Comparison of ENCODE assay signal across 8 mouse cellular contexts in genomic region chr2:30106364-30106763, GRCm38 (mm10). TPM values are rescaled to one million over a fixed set of nuclear protein-coding genes. Genes with fewer than 3 reads are reported as not detected.
DNase-seq lines count a peak whose midpoint lies in the region; ATAC-seq and TF ChIP-seq lines count a peak whose summit lies in the region.

No protein-coding gene starts in this region.

- H3K9ac ChIP-seq in midbrain, postnatal 0 days (replicated peaks; ENCODE audit: low read length, poor library complexity, severe bottlenecking), result no peak overlapping the region

- H3K4me2 ChIP-seq in midbrain, postnatal 0 days (ENCODE audit: low read depth, low read length, poor library complexity, severe bottlenecking), result no peak overlapping the region

- intact Hi-C loops in heart, postnatal 10 days (cut with DNase I), result no loop called here

- H3K4me3 ChIP-seq in heart, embryonic 10.5 days, result no peak overlapping the region
- H3K4me3 ChIP-seq in bone marrow macrophage, adult 2 months (ENCODE audit: insufficient read depth, low read length), result no peak overlapping the region
- H3K4me3 ChIP-seq in midbrain, postnatal 0 days (ENCODE audit: low read depth, low read length), result no peak overlapping the region

- peaks cover 86% of the 10 kb centered on the region for H3K36me3 ChIP-seq in heart, embryonic 10.5 days
- peaks cover 84% of the 10 kb centered on the region for H3K36me3 ChIP-seq in midbrain, postnatal 0 days (ENCODE audit: insufficient read depth, low read length)

- no peak for ATAC-seq in midbrain, postnatal 0 days (ENCODE audit: low FRiP score)

- no peaks in the 10 kb centered on the region for H3K9me3 ChIP-seq in heart, embryonic 10.5 days
- no peaks in the 10 kb centered on the region for H3K9me3 ChIP-seq in midbrain, postnatal 0 days (ENCODE audit: low read length)

- DNase-seq in heart, postnatal 10 days, result peak; percentile 46 to 62
- DNase-seq in heart, embryonic 10.5 days (ENCODE audit: low spot score), result no peak
- peak; percentile 38 to 66 for DNase-seq in spleen, adult 18-20 months
- DNase-seq in spleen, adult 12 weeks (ENCODE audit: low spot score), result no peak
- peak; percentile 66 for DNase-seq in kidney, postnatal 14 days
- peak; percentile 24 for DNase-seq in midbrain, postnatal 0 days (ENCODE audit: low spot score)
- DNase-seq in frontal cortex, postnatal 10 days (ENCODE audit: low spot score in 2 of 2), result no peak

- peaks cover 11% of the 10 kb centered on the region; the same call in 1 of the 2 replicates for H3K4me1 ChIP-seq in heart, embryonic 10.5 days
- no peaks in the 10 kb centered on the region for H3K4me1 ChIP-seq in bone marrow macrophage, adult 2 months (ENCODE audit: control insufficient read depth, insufficient read depth, low read length)
- no peaks in the 10 kb centered on the region for H3K4me1 ChIP-seq in midbrain, postnatal 0 days (ENCODE audit: insufficient read depth, low read length)

- no peaks in the 10 kb centered on the region for H3K27me3 ChIP-seq in heart, embryonic 10.5 days (ENCODE audit: insufficient read depth, poor library complexity, severe bottlenecking)
- H3K27me3 ChIP-seq in midbrain, postnatal 0 days (ENCODE audit: insufficient read depth, low read length), result no peaks in the 10 kb centered on the region

- TF ChIP-seq POLR2A in bone marrow macrophage, adult 2 months (IDR thresholded peaks at IDR 0.05; ENCODE audit: borderline replicate concordance, low read depth, low read length), result no peak

- peak; percentile 56 for TF ChIP-seq CTCF in bone marrow macrophage, adult 2 months (IDR thresholded peaks at IDR 0.05; ENCODE audit: low read depth, low read length)
- peak; percentile 78 for TF ChIP-seq CTCF in midbrain, postnatal 0 days (IDR thresholded peaks at IDR 0.05)

- no peak overlapping the region for H3K27ac ChIP-seq in heart, embryonic 10.5 days
- no peak overlapping the region for H3K27ac ChIP-seq in bone marrow macrophage, adult 2 months (ENCODE audit: insufficient read depth, low read depth, low read length)
- H3K27ac ChIP-seq in midbrain, postnatal 0 days (ENCODE audit: low read depth, low read length), result no peak overlapping the region

RNA-seq across cellular contexts. Expression of gene Zdhhc12, which starts 12.9 kb away (rescaled TPM):
- 1 to 10 TPM; 7.5 to 7.8 TPM for total RNA-seq in heart, postnatal 10 days (2021)
- polyA plus RNA-seq in heart, embryonic 10.5 days (2016; fragmentation: Nextera tagmentation; extraction: Ambion mirVana), result 65.5 and 66.2 TPM in 2 replicates
- 23.7 and 28.2 TPM in 2 replicates for polyA plus RNA-seq in bone marrow macrophage, adult 2 months (2012; ENCODE audit: insufficient read depth, insufficient read length, missing spikeins)
- total RNA-seq in midbrain, postnatal 0 days (2014; rRNA removed), result 17.7 and 30.7 TPM in 2 replicates
- 23.8 and 28.9 TPM in 2 replicates for polyA plus RNA-seq in midbrain, postnatal 0 days (2015; fragmentation: Nextera tagmentation; extraction: Ambion mirVana)

RNA-seq across cellular contexts. Expression of gene Zer1, which starts 18.0 kb away (rescaled TPM):
- total RNA-seq in heart, postnatal 10 days (2021), result 10 to 100 TPM; 25.7 to 26.7 TPM
- 5.9 and 7.2 TPM in 2 replicates for polyA plus RNA-seq in heart, embryonic 10.5 days (2016; fragmentation: Nextera tagmentation; extraction: Ambion mirVana)
- polyA plus RNA-seq in bone marrow macrophage, adult 2 months (2012; ENCODE audit: insufficient read depth, insufficient read length, missing spikeins), result 22.8 and 26.8 TPM in 2 replicates
- 88.2 and 93.2 TPM in 2 replicates for total RNA-seq in midbrain, postnatal 0 days (2014; rRNA removed)
- 12.3 and 14.7 TPM in 2 replicates for polyA plus RNA-seq in midbrain, postnatal 0 days (2015; fragmentation: Nextera tagmentation; extraction: Ambion mirVana)

RNA-seq across cellular contexts. Expression of gene Tbc1d13, which starts 27.2 kb away (rescaled TPM):
- 10 to 100 TPM; 19.7 to 24.1 TPM for total RNA-seq in heart, postnatal 10 days (2021)
- polyA plus RNA-seq in heart, embryonic 10.5 days (2016; fragmentation: Nextera tagmentation; extraction: Ambion mirVana), result 3.9 and 6.8 TPM in 2 replicates
- 95.7 and 107 TPM in 2 replicates for polyA plus RNA-seq in bone marrow macrophage, adult 2 months (2012; ENCODE audit: insufficient read depth, insufficient read length, missing spikeins)
- 141 and 168 TPM in 2 replicates for total RNA-seq in midbrain, postnatal 0 days (2014; rRNA removed)
- 8.1 and 10.6 TPM in 2 replicates for polyA plus RNA-seq in midbrain, postnatal 0 days (2015; fragmentation: Nextera tagmentation; extraction: Ambion mirVana)

RNA-seq across cellular contexts. Expression of gene Pkn3, which starts 28.9 kb away (rescaled TPM):
- 10 to 100 TPM; 11.4 to 12.9 TPM for total RNA-seq in heart, postnatal 10 days (2021)
- polyA plus RNA-seq in heart, embryonic 10.5 days (2016; fragmentation: Nextera tagmentation; extraction: Ambion mirVana), result 13.8 and 17.7 TPM in 2 replicates
- polyA plus RNA-seq in bone marrow macrophage, adult 2 months (2012; ENCODE audit: insufficient read depth, insufficient read length, missing spikeins), result 6.6 and 7.2 TPM in 2 replicates
- total RNA-seq in midbrain, postnatal 0 days (2014; rRNA removed), result 1.7 and 2.4 TPM in 2 replicates
- polyA plus RNA-seq in midbrain, postnatal 0 days (2015; fragmentation: Nextera tagmentation; extraction: Ambion mirVana), result 0.73 and 1.2 TPM in 2 replicates

RNA-seq across cellular contexts. Expression of gene Set, which starts 49.2 kb away (rescaled TPM):
- 100 to 1,000 TPM; 131 to 149 TPM for total RNA-seq in heart, postnatal 10 days (2021)
- 341 and 570 TPM in 2 replicates for polyA plus RNA-seq in heart, embryonic 10.5 days (2016; fragmentation: Nextera tagmentation; extraction: Ambion mirVana)
- 167 and 173 TPM in 2 replicates for polyA plus RNA-seq in bone marrow macrophage, adult 2 months (2012; ENCODE audit: insufficient read depth, insufficient read length, missing spikeins)
- 190 and 269 TPM in 2 replicates for total RNA-seq in midbrain, postnatal 0 days (2014; rRNA removed)
- polyA plus RNA-seq in midbrain, postnatal 0 days (2015; fragmentation: Nextera tagmentation; extraction: Ambion mirVana), result 302 and 345 TPM in 2 replicates

Comparison
In these comparisons a context has a peak if more than half of its experiments do, and no peak if none do; other contexts are left out.
1. DNase-seq: peak in heart, postnatal 10 days (2 of 2), spleen, adult 18-20 months (2 of 2), kidney, postnatal 14 days (single experiment) and midbrain, postnatal 0 days (single experiment); none in heart, embryonic 10.5 days (single experiment), spleen, adult 12 weeks (single experiment) and frontal cortex, postnatal 10 days (0 of 2).